Mouse (Mus musculus): Measurements from ENCODE around the gene Ccn6. TPM values are rescaled to one million over a fixed set of nuclear protein-coding genes. Genes with fewer than 3 reads are reported as not detected.

The Ccn6 gene
- polyA plus RNA-seq, 1 experiment from 2014 or later: 0.37 TPM

DNA sequence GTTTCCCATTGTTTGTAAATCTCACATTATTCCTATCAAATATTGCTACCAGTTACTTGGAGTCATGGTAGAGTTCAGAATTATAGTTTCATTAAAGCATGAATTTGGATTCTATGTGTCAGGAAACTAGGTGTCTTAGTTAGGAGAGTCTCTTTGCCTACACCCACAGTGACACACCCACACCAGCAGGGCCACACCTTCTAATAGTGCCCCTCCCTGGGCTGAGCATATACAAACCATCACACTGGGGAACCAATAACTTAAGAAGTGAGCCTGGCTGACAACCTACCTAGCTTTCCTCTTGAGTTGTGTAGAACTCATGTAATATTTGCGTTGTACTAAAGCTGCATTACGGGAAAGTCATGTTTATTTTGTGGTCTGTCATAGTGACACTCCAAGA is 22.2 kb downstream of the Ccn6 start:
- no peak overlapping the region for H3K27ac ChIP-seq (ENCODE audit: low read depth, low read length)
- H3K9me3 ChIP-seq (ENCODE audit: control insufficient read depth, low read length): no peaks in the 10 kb centered on the region
- H3K27me3 ChIP-seq (ENCODE audit: control insufficient read depth, insufficient read depth, low read length): no peaks in the 10 kb centered on the region
- WGBS: 91% methylated on average over 2 of the region's 2 CpGs
- ATAC-seq (ENCODE audit: low FRiP score, low TSS enrichment): no peak
- H3K9ac ChIP-seq (ENCODE audit: low read depth, low read length): no peak overlapping the region
- no peaks in the 10 kb centered on the region for H3K4me1 ChIP-seq (ENCODE audit: control insufficient read depth, insufficient read depth, low read length)
- no peak overlapping the region for H3K4me2 ChIP-seq (replicated peaks; ENCODE audit: low read depth, low read length)
- H3K36me3 ChIP-seq (ENCODE audit: control insufficient read depth, insufficient read depth, low read length): peaks cover 59% of the 10 kb centered on the region
- no peak overlapping the region for H3K4me3 ChIP-seq (ENCODE audit: low read length)

DNA sequence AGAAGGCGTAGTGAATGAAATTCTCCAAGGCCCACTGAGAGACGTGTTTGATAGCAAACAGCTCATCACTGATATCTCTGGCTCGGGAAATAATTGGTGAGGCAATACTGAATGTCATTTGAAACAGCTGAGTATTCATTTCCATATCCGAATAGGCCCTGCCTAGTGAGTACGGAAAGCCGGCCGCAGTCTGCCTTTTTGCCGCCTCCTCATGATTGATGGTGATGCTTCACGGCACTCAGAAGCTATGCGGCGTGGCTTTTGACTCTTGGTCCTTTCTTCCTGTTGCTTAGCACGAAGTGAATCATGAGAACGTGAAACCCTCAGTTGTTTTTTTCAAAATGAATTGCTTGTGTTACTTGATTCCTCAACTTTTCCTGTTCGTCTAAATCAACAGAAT is 22.8 kb downstream of the Ccn6 start:
- ATAC-seq (ENCODE audit: low FRiP score, low TSS enrichment): no peak
- 75% methylated on average over 14 of the region's 14 CpGs for WGBS

DNA sequence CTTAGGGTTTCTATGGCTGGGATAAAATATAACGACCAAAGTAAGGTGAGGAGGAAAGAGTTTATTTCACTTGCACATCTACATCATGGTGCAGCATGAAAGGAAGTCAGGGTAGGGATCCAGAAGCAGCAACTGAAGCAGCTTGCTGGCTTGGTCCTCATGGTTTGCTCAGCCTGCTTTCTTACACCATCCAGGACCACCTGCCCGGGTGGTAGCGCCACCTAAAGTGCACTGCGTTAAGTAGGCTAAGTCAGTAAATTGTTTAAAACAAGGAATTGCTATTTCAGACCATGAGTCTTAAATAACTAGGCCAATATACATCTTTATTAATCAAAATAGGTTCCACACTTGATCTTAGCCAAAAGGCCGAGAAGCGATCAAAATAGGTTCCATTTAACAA is 24.8 kb downstream of the Ccn6 start:
- Histone ChIP-seq H3K9me3 (ENCODE audit: control insufficient read depth, low read length) (no peaks in the 10 kb centered on the region), H3K36me3 (ENCODE audit: control insufficient read depth, insufficient read depth, low read length) (peaks cover 43% of the 10 kb centered on the region), H3K4me1 (ENCODE audit: control insufficient read depth, insufficient read depth, low read length) (no peaks in the 10 kb centered on the region; the same call in 1 of the 2 replicates), H3K4me3 (ENCODE audit: low read length) (no peak overlapping the region), H3K9ac (ENCODE audit: low read depth, low read length) (no peak overlapping the region), H3K27me3 (ENCODE audit: control insufficient read depth, insufficient read depth, low read length) (no peaks in the 10 kb centered on the region), H3K27ac (ENCODE audit: low read depth, low read length) (no peak overlapping the region), H3K4me2 (replicated peaks; ENCODE audit: low read depth, low read length) (no peak overlapping the region)
- ATAC-seq (ENCODE audit: low FRiP score, low TSS enrichment): no peak
- WGBS: 89% methylated on average over 6 of the region's 6 CpGs

More for the DNA sequence above, 22.8 kb downstream of the Ccn6 start:
- Histone ChIP-seq H3K9ac (ENCODE audit: low read depth, low read length) (no peak overlapping the region), H3K27me3 (ENCODE audit: control insufficient read depth, insufficient read depth, low read length) (no peaks in the 10 kb centered on the region), H3K27ac (ENCODE audit: low read depth, low read length) (no peak overlapping the region), H3K9me3 (ENCODE audit: control insufficient read depth, low read length) (no peaks in the 10 kb centered on the region), H3K36me3 (ENCODE audit: control insufficient read depth, insufficient read depth, low read length) (peaks cover 56% of the 10 kb centered on the region), H3K4me3 (ENCODE audit: low read length) (no peak overlapping the region), H3K4me1 (ENCODE audit: control insufficient read depth, insufficient read depth, low read length) (no peaks in the 10 kb centered on the region), H3K4me2 (replicated peaks; ENCODE audit: low read depth, low read length) (no peak overlapping the region)

DNA sequence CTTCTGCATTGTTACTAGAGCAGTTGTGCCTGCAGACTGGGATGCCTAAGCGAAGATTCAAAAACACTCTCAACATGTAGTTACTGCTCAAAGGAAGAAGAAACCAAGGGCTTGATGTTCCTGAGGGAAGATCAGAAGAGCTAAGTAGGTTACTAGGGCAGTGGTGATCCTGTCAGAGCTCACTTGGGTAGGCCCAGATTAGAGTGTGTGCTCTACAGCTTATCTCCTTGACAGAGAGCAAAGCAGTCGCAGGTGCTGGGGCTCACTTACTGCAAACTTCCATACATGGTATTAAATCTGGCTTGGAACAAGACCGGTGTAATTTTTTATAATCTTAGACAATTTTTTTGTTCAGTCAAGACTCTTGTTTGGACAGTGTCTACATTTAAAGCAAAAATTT is 25.8 kb downstream of the Ccn6 start:
- Histone ChIP-seq H3K4me2 (replicated peaks; ENCODE audit: low read depth, low read length) (no peak overlapping the region), H3K27ac (ENCODE audit: low read depth, low read length) (no peak overlapping the region), H3K9me3 (ENCODE audit: control insufficient read depth, low read length) (no peaks in the 10 kb centered on the region), H3K27me3 (ENCODE audit: control insufficient read depth, insufficient read depth, low read length) (no peaks in the 10 kb centered on the region), H3K4me1 (ENCODE audit: control insufficient read depth, insufficient read depth, low read length) (no peaks in the 10 kb centered on the region; the same call in 1 of the 2 replicates), H3K9ac (ENCODE audit: low read depth, low read length) (no peak overlapping the region), H3K4me3 (ENCODE audit: low read length) (no peak overlapping the region), H3K36me3 (ENCODE audit: control insufficient read depth, insufficient read depth, low read length) (peaks cover 36% of the 10 kb centered on the region)
- ATAC-seq (ENCODE audit: low FRiP score, low TSS enrichment): no peak
- 93% methylated on average over 3 of the region's 3 CpGs for WGBS

DNA sequence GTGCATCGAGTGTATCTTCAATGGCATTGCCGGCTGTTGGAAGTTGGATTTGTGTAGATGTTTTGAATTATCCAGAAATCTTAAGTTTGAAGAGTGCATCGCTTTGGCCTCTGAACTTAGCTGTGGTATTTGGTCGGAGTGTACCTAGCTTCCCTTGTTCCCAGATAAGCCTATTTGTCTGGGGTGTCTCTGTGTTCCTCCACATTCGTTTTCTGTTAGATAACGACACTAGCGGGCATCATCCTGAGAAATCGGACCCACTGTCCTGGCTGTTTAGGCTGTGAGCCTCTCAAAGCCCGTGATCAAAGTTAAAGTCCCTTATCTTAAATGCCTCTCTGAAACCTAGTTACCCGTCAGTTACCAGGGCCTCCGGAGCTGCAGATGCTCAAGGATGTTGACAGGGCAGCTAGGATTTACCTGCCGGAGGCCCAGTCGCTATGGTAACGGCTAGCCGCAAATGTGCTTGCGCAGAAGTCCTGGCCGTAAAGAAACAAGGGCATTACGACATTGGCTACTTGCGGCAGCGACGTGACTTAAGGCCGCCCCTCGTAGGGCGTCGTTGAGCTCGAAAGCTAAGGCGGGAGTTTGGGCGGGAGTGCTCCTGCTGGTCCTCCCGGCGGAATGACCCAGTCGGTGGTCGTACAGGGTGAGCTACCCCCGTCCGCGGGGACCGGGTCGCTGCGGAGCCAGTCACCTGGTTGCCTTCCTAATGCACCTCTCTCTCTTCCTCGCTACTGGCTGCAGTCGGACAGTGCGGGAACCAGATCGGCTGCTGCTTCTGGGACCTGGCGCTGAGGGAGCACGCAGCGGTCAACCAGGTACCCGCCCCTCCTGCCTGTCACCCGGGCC is 29.9 kb downstream of the Ccn6 start, which contains the start of the genes Fam229b and Tube1:
Gene Fam229b, minus strand, starts transcription at position 453 of the 849 bp plus-strand sequence.
Gene Tube1, plus strand, starts transcription at position 515 of the 849 bp plus-strand sequence.
- 5% methylated on average over 47 of the region's 47 CpGs for WGBS
- Histone ChIP-seq H3K27ac (ENCODE audit: low read depth, low read length) (no peak within 1 kb of the TSS), H3K9ac (ENCODE audit: low read depth, low read length) (peak within 1 kb of the TSS; percentile 65), H3K9me3 (ENCODE audit: control insufficient read depth, low read length) (no peaks in the 10 kb centered on the region), H3K4me1 (ENCODE audit: control insufficient read depth, insufficient read depth, low read length) (no peaks in the 10 kb centered on the region; the same call in 1 of the 2 replicates), H3K4me2 (replicated peaks; ENCODE audit: low read depth, low read length) (peak within 1 kb of the TSS; percentile 57), H3K27me3 (ENCODE audit: control insufficient read depth, insufficient read depth, low read length) (no peaks in the 10 kb centered on the region), H3K4me3 (ENCODE audit: low read length) (peak within 1 kb of the TSS; percentile 59), H3K36me3 (ENCODE audit: control insufficient read depth, insufficient read depth, low read length) (peaks cover 14% of the 10 kb centered on the region)
- peak; percentile 96 for ATAC-seq (ENCODE audit: low FRiP score, low TSS enrichment)

DNA sequence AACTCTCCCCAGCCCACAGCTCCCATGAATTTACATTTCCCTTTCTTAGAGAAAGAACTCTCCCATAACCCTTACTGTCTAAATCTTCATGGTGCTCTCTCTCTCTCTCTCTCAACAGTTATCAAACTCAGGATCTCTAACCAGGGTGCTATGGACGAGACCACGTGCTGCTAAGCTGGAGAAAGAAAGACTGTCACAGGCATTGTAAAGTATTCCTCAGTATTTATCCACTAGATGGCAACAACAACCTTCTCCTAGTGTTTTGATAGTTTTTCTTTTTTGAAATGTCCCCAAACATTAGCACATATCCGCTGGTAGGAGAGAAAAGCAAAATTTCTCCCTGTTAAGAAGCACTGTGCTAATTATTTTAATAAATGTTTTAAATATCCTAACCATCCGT is 42.2 kb downstream of the Ccn6 start:
- 40% methylated on average over 4 of the region's 4 CpGs for WGBS

DNA sequence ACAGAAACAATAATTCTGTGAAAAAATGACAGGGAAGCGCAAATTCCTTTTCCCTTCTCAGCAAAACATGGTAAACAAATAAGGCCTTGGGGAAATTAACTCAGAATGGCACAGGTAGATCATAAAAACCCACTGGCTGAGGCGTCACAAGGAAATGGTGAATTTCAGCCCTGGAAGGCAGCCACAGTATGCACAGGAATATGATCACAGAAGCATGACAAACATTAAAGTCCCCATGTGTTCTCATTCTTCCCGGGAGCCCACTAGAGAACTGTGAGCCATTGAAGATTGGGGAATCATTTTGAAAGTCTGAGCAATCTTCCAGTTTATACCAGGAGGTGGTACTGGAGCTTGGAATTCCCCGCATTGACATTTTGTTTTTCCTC is 54.1 kb downstream of the Ccn6 start:
- Histone ChIP-seq H3K9me3 (ENCODE audit: control insufficient read depth, low read length) (no peaks in the 10 kb centered on the region), H3K4me1 (ENCODE audit: control insufficient read depth, insufficient read depth, low read length) (no peaks in the 10 kb centered on the region), H3K4me2 (replicated peaks; ENCODE audit: low read depth, low read length) (no peak overlapping the region), H3K27me3 (ENCODE audit: control insufficient read depth, insufficient read depth, low read length) (no peaks in the 10 kb centered on the region), H3K27ac (ENCODE audit: low read depth, low read length) (no peak overlapping the region), H3K4me3 (ENCODE audit: low read length) (no peak overlapping the region), H3K9ac (ENCODE audit: low read depth, low read length) (no peak overlapping the region), H3K36me3 (ENCODE audit: control insufficient read depth, insufficient read depth, low read length) (peaks cover 16% of the 10 kb centered on the region; the same call in 1 of the 2 replicates)
- ATAC-seq (ENCODE audit: low FRiP score, low TSS enrichment): no peak
- 64% methylated on average over 4 of the region's 4 CpGs for WGBS

More for the DNA sequence above, 42.2 kb downstream of the Ccn6 start:
- Histone ChIP-seq H3K4me3 (ENCODE audit: low read length) (no peak overlapping the region), H3K4me1 (ENCODE audit: control insufficient read depth, insufficient read depth, low read length) (no peaks in the 10 kb centered on the region), H3K36me3 (ENCODE audit: control insufficient read depth, insufficient read depth, low read length) (no peaks in the 10 kb centered on the region), H3K27ac (ENCODE audit: low read depth, low read length) (no peak overlapping the region), H3K9me3 (ENCODE audit: control insufficient read depth, low read length) (no peaks in the 10 kb centered on the region), H3K4me2 (replicated peaks; ENCODE audit: low read depth, low read length) (no peak overlapping the region), H3K27me3 (ENCODE audit: control insufficient read depth, insufficient read depth, low read length) (no peaks in the 10 kb centered on the region), H3K9ac (ENCODE audit: low read depth, low read length) (no peak overlapping the region)
- no peak for ATAC-seq (ENCODE audit: low FRiP score, low TSS enrichment)

DNA sequence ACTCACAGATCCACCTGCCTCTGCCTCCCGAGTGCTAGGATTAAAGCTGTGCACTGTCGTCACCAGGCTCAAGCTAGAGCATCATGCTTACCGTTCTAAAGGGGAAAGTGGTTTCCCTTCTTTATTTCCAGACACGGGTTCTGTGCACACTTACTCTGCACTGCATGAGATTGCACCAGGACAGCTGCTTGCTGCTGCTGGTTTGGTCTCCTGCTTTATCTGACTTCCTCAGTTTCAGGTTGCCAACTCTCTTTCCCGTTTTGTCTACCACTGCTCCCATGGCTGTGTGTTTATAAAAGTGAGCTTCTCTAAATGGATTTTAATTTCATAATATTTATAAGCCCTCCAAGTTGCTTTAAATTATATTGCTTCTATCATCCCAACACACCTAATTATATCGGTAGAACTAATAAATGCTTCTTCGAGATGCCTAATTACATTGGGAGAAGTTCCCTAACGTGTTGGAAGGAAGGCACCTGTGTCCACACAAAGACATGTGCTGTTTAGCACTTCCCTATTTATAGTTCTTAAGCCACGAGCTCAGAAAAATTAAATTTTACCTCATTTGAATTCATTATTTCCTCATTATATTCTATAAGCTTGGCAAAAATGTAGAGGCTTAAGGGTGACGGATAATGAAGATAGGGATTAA is 54.6 kb downstream of the Ccn6 start:
- no peak for ATAC-seq (ENCODE audit: low FRiP score, low TSS enrichment)
- H3K27ac ChIP-seq (ENCODE audit: low read depth, low read length): no peak overlapping the region
- no peak overlapping the region for H3K4me2 ChIP-seq (replicated peaks; ENCODE audit: low read depth, low read length)
- no peaks in the 10 kb centered on the region for H3K4me1 ChIP-seq (ENCODE audit: control insufficient read depth, insufficient read depth, low read length)
- peaks cover 16% of the 10 kb centered on the region; the same call in 1 of the 2 replicates for H3K36me3 ChIP-seq (ENCODE audit: control insufficient read depth, insufficient read depth, low read length)
- WGBS: 78% methylated on average over 10 of the region's 10 CpGs
- H3K27me3 ChIP-seq (ENCODE audit: control insufficient read depth, insufficient read depth, low read length): no peaks in the 10 kb centered on the region
- no peak overlapping the region for H3K4me3 ChIP-seq (ENCODE audit: low read length)
- no peaks in the 10 kb centered on the region for H3K9me3 ChIP-seq (ENCODE audit: control insufficient read depth, low read length)
- H3K9ac ChIP-seq (ENCODE audit: low read depth, low read length): no peak overlapping the region

DNA sequence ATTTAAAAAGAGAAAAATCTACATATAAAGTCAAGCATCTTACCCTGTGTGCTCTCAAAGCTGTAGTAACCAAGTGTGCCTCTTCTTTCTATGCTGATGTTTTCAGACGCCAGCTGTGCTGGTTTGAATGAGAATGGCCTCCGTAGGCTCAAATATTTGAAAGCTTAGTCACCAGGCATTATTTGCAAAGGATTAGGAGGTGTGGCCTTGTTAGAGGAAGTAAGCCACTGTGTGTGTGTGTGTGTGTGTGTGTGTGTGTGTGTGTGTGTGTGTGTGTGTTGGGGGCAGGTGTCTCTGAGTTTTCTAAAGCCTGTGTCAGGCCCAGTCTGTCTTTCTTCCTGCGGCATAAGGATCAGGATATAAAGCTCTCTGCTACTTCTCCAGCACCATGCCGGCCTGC is 56.7 kb downstream of the Ccn6 start:
- Histone ChIP-seq H3K4me2 (replicated peaks; ENCODE audit: low read depth, low read length) (no peak overlapping the region), H3K36me3 (ENCODE audit: control insufficient read depth, insufficient read depth, low read length) (peaks cover 28% of the 10 kb centered on the region), H3K9ac (ENCODE audit: low read depth, low read length) (no peak overlapping the region), H3K9me3 (ENCODE audit: control insufficient read depth, low read length) (no peaks in the 10 kb centered on the region), H3K27ac (ENCODE audit: low read depth, low read length) (no peak overlapping the region), H3K4me1 (ENCODE audit: control insufficient read depth, insufficient read depth, low read length) (no peaks in the 10 kb centered on the region), H3K27me3 (ENCODE audit: control insufficient read depth, insufficient read depth, low read length) (no peaks in the 10 kb centered on the region), H3K4me3 (ENCODE audit: low read length) (no peak overlapping the region)
- WGBS: 74% methylated on average over 4 of the region's 4 CpGs
- ATAC-seq (ENCODE audit: low FRiP score, low TSS enrichment): no peak
